Mouse (Mus musculus) kidney, embryonic 15.5 days (tissue): ENCODE results near the gene Ints12. TPM values are rescaled to one million over a fixed set of nuclear protein-coding genes. Genes with fewer than 3 reads are reported as not detected.

Experiments used
- ATAC-seq: fragments of 200-750 bp; cut with Nextera tagmentation; replicated peaks from 2 replicates; pipeline ENCODE4 v1.8.0; 2017; ENCODE audit warnings: moderate TSS enrichment; ENCODE audit not compliant: low FRiP score
- H3K27ac ChIP-seq: fragments of 300-500 bp; sonication (generic); 2 replicates; pipeline ENCODE4 v1.5.1; 2015; ENCODE audit warnings: mild to moderate bottlenecking, inconsistent platforms
- H3K27me3 ChIP-seq: fragments of 300-500 bp; sonication (generic); 2 replicates; pipeline ENCODE4 v1.6.1; 2015; ENCODE audit warnings: inconsistent platforms
- H3K36me3 ChIP-seq: fragments of 300-500 bp; sonication (generic); 2 replicates; pipeline ENCODE4 v1.6.1; 2015; ENCODE audit warnings: inconsistent platforms
- H3K4me1 ChIP-seq: fragments of 300-500 bp; sonication (generic); 2 replicates; pipeline ENCODE4 v1.6.1; 2015; ENCODE audit warnings: inconsistent platforms
- H3K4me2 ChIP-seq: fragments of 300-500 bp; sonication (generic); 2 replicates; pipeline ENCODE4 v1.6.1; 2015; ENCODE audit warnings: moderate library complexity, mild to moderate bottlenecking, inconsistent platforms
- H3K4me3 ChIP-seq: fragments of 300-500 bp; sonication (generic); replicated peaks from 2 replicates; pipeline ENCODE4 v1.5.1; 2015; ENCODE audit warnings: mild to moderate bottlenecking, inconsistent platforms
- H3K9ac ChIP-seq: fragments of 300-500 bp; sonication (generic); 2 replicates; pipeline ENCODE4 v1.6.1; 2015; ENCODE audit warnings: mild to moderate bottlenecking, inconsistent platforms
- H3K9me3 ChIP-seq: fragments of 300-500 bp; sonication (generic); replicated peaks from 2 replicates; pipeline ENCODE4 v1.6.1; 2016; ENCODE audit warnings: inconsistent platforms
- WGBS: fragments of 180-500 bp; shearing (Covaris S2); methylation state at CpG from one replicate; pipeline ENCODE4 v1.1.7; 2015; ENCODE audit warnings: mixed read lengths; 5-methylcytosine and 5-hydroxymethylcytosine counted together
- polyA plus RNA-seq: library from polyadenylated mRNA; unstranded; fragments of >200 nt; fragmentation: Nextera tagmentation; extraction: Ambion mirVana; gene quantifications from 2 replicates; pipeline ENCODE4 v1.2.1, GENCODE M21; 2015

Ints12 gene
- polyA plus RNA-seq: 22.0 and 24.1 TPM in 2 replicates

- H3K36me3 ChIP-seq: peaks cover 2% of the 10 kb centered on the region; the same call in 1 of the 2 replicates
- H3K9ac ChIP-seq: peak within 1 kb of the TSS; percentile 97
- H3K27me3 ChIP-seq: no peaks in the 10 kb centered on the region
- peak within 1 kb of the TSS; percentile 99 for H3K27ac ChIP-seq
- peaks cover 23% of the 10 kb centered on the region for H3K4me1 ChIP-seq
- peak within 1 kb of the TSS; percentile 91 for H3K4me3 ChIP-seq
- ATAC-seq: peak; percentile 97
- H3K9me3 ChIP-seq: no peaks in the 10 kb centered on the region
- peak within 1 kb of the TSS; percentile 66 for H3K4me2 ChIP-seq
- under 1% methylated on average over 51 of the region's 53 CpGs for WGBS
These were observed at the start of gene Ints12, which contains the start of gene Gstcd for GRCm38 (mm10) chr3:133091664-133092273. TSS of gene Ints12 (plus strand) at chr3:133091840. TSS of gene Gstcd (minus strand) at chr3:133092033.

- Histone ChIP-seq H3K9me3 (no peaks in the 10 kb centered on the region), H3K4me1 (no peaks in the 10 kb centered on the region), H3K4me2 (no peak overlapping the region), H3K36me3 (peaks cover 13% of the 10 kb centered on the region; the same call in 1 of the 2 replicates), H3K4me3 (no peak overlapping the region), H3K27me3 (no peaks in the 10 kb centered on the region), H3K27ac (no peak overlapping the region), H3K9ac (no peak overlapping the region)
- WGBS: 86% methylated on average over 2 of the region's 2 CpGs
- no peak for ATAC-seq
These were observed 39.6 kb upstream of the Ints12 start for GRCm38 (mm10) chr3:133052068-133052467.

- Histone ChIP-seq H3K4me3 (no peak overlapping the region), H3K4me1 (no peaks in the 10 kb centered on the region), H3K27me3 (no peaks in the 10 kb centered on the region), H3K27ac (no peak overlapping the region), H3K9ac (no peak overlapping the region), H3K9me3 (no peaks in the 10 kb centered on the region), H3K36me3 (peaks cover 35% of the 10 kb centered on the region), H3K4me2 (no peak overlapping the region)
- WGBS: 89% methylated on average over 10 of the region's 10 CpGs
- ATAC-seq: no peak
These were observed 16.1 kb upstream of the Ints12 start for GRCm38 (mm10) chr3:133075560-133075959.

- ATAC-seq: no peak
- H3K4me1 ChIP-seq: no peaks in the 10 kb centered on the region
- whole genome bisulfite sequencing: 95% methylated on average over 5 of the region's 5 CpGs
- H3K9ac ChIP-seq: no peak overlapping the region
- no peak overlapping the region for H3K27ac ChIP-seq
- H3K9me3 ChIP-seq: no peaks in the 10 kb centered on the region
- peaks cover 51% of the 10 kb centered on the region for H3K36me3 ChIP-seq
- no peak overlapping the region for H3K4me2 ChIP-seq
- no peaks in the 10 kb centered on the region for H3K27me3 ChIP-seq
- H3K4me3 ChIP-seq: no peak overlapping the region
These were observed 8.9 kb upstream of the Ints12 start for GRCm38 (mm10) chr3:133082736-133083135.

- Histone ChIP-seq H3K27ac (no peak overlapping the region), H3K9me3 (no peaks in the 10 kb centered on the region), H3K4me2 (no peak overlapping the region), H3K36me3 (peaks cover 34% of the 10 kb centered on the region), H3K27me3 (no peaks in the 10 kb centered on the region), H3K4me1 (peaks cover 6% of the 10 kb centered on the region; the same call in 1 of the 2 replicates), H3K4me3 (no peak overlapping the region), H3K9ac (no peak overlapping the region)
- ATAC-seq: 0 out of 2 replicates have a peak, but pooled peaks have one; percentile 54
- WGBS: 75% methylated on average over 3 of the region's 3 CpGs
These were observed 5.8 kb upstream of the Ints12 start for GRCm38 (mm10) chr3:133085858-133086257.

GRCm38 (mm10) chr3:133090247-133091120 lies 1.2 kb upstream of the Ints12 start:
- no peaks in the 10 kb centered on the region for H3K27me3 ChIP-seq
- WGBS: 3% methylated on average over 11 of the region's 11 CpGs
- peak overlapping the region; percentile 66 for H3K4me2 ChIP-seq
- peak overlapping the region; percentile 91 for H3K4me3 ChIP-seq
- no peaks in the 10 kb centered on the region for H3K9me3 ChIP-seq
- ATAC-seq: no peak
- H3K9ac ChIP-seq: peak overlapping the region; percentile 97
- peaks cover 23% of the 10 kb centered on the region for H3K4me1 ChIP-seq
- no peaks in the 10 kb centered on the region for H3K36me3 ChIP-seq
- H3K27ac ChIP-seq: peak overlapping the region; percentile 99

GRCm38 (mm10) chr3:133091121-133091663 lies 448 bp upstream of the Ints12 start:
- peak overlapping the region; percentile 91 for H3K4me3 ChIP-seq
- no peaks in the 10 kb centered on the region for H3K9me3 ChIP-seq
- peak; percentile 89 for ATAC-seq
- no peaks in the 10 kb centered on the region for H3K36me3 ChIP-seq
- no peaks in the 10 kb centered on the region for H3K27me3 ChIP-seq
- H3K4me1 ChIP-seq: peaks cover 23% of the 10 kb centered on the region
- H3K27ac ChIP-seq: peak overlapping the region; percentile 99
- H3K4me2 ChIP-seq: peak overlapping the region; percentile 66
- peak overlapping the region; percentile 97 for H3K9ac ChIP-seq
- WGBS: under 1% methylated on average over 44 of the region's 44 CpGs

GRCm38 (mm10) chr3:133092274-133092853 lies 724 bp downstream of the Ints12 start:
- no peak for ATAC-seq
- H3K4me1 ChIP-seq: peaks cover 23% of the 10 kb centered on the region
- 2% methylated on average over 7 of the region's 7 CpGs for WGBS
- H3K9me3 ChIP-seq: no peaks in the 10 kb centered on the region
- peaks cover 8% of the 10 kb centered on the region for H3K36me3 ChIP-seq
- no peaks in the 10 kb centered on the region for H3K27me3 ChIP-seq
- H3K9ac ChIP-seq: peak overlapping the region; percentile 97
- peak overlapping the region; percentile 66 for H3K4me2 ChIP-seq
- H3K4me3 ChIP-seq: peak overlapping the region; percentile 91
- H3K27ac ChIP-seq: peak overlapping the region; percentile 99

- ATAC-seq: no peak
- no peak overlapping the region for H3K27ac ChIP-seq
- peaks cover 23% of the 10 kb centered on the region for H3K4me1 ChIP-seq
- H3K36me3 ChIP-seq: peaks cover 12% of the 10 kb centered on the region
- no peaks in the 10 kb centered on the region for H3K9me3 ChIP-seq
- H3K9ac ChIP-seq: no peak overlapping the region
- peak overlapping the region; percentile 66 for H3K4me2 ChIP-seq
- H3K27me3 ChIP-seq: no peaks in the 10 kb centered on the region
- 81% methylated on average over 1 of the region's 1 CpGs for WGBS
- peak overlapping the region; percentile 91 for H3K4me3 ChIP-seq
These were observed 1.3 kb downstream of the Ints12 start for GRCm38 (mm10) chr3:133092936-133093335.

- peaks cover 23% of the 10 kb centered on the region for H3K4me1 ChIP-seq
- H3K36me3 ChIP-seq: peaks cover 25% of the 10 kb centered on the region
- no peak overlapping the region for H3K9ac ChIP-seq
- H3K9me3 ChIP-seq: no peaks in the 10 kb centered on the region
- no peak overlapping the region for H3K4me2 ChIP-seq
- no peak overlapping the region for H3K4me3 ChIP-seq
- WGBS: 19% methylated on average over 1 of the region's 1 CpGs
- no peaks in the 10 kb centered on the region for H3K27me3 ChIP-seq
- no peak for ATAC-seq
- H3K27ac ChIP-seq: no peak overlapping the region
These were observed 2.7 kb downstream of the Ints12 start for GRCm38 (mm10) chr3:133094305-133094704.

- H3K9me3 ChIP-seq: no peaks in the 10 kb centered on the region
- 96% methylated on average over 6 of the region's 6 CpGs for WGBS
- no peak overlapping the region for H3K4me3 ChIP-seq
- H3K27me3 ChIP-seq: no peaks in the 10 kb centered on the region
- no peak overlapping the region for H3K27ac ChIP-seq
- H3K9ac ChIP-seq: no peak overlapping the region
- no peak for ATAC-seq
- H3K4me2 ChIP-seq: no peak overlapping the region
- peaks cover 52% of the 10 kb centered on the region for H3K36me3 ChIP-seq
- H3K4me1 ChIP-seq: peaks cover 12% of the 10 kb centered on the region
These were observed 6.3 kb downstream of the Ints12 start for GRCm38 (mm10) chr3:133097936-133098335.
